Mouse (Mus musculus) liver, embryonic 11.5 days (tissue): ENCODE results near the gene Rtbdn. TPM values are rescaled to one million over a fixed set of nuclear protein-coding genes. Genes with fewer than 3 reads are reported as not detected.

Experiments used
- ATAC-seq: fragments of 200-750 bp; cut with Nextera tagmentation; replicated peaks from 2 replicates; pipeline ENCODE4 v1.8.0; 2017; ENCODE audit warnings: moderate number of reproducible peaks, mild to moderate bottlenecking, moderate TSS enrichment, moderate library complexity; ENCODE audit not compliant: low FRiP score
- DNase-seq: peaks from one replicate; pipeline ENCODE4 v3.0.0-alpha.2; 2017; ENCODE audit warnings: low spot score
- H3K27ac ChIP-seq: fragments of 300-500 bp; sonication (generic); 2 replicates; pipeline ENCODE4 v1.5.1; 2014; ENCODE audit warnings: mild to moderate bottlenecking, low read depth, low read length, control low read depth
- H3K27me3 ChIP-seq: fragments of 300-500 bp; sonication (generic); replicated peaks from 2 replicates; pipeline ENCODE4 v1.6.1; 2014; ENCODE audit warnings: low read length, mixed read lengths; ENCODE audit not compliant: control insufficient read depth, insufficient read depth
- H3K36me3 ChIP-seq: fragments of 300-500 bp; sonication (generic); 2 replicates; pipeline ENCODE4 v1.6.1; 2014; ENCODE audit warnings: mild to moderate bottlenecking, low read length, moderate library complexity, mixed read lengths; ENCODE audit not compliant: control insufficient read depth, insufficient read depth
- H3K4me1 ChIP-seq: fragments of 300-500 bp; sonication (generic); replicated peaks from 2 replicates; pipeline ENCODE4 v1.6.1; 2014; ENCODE audit warnings: low read length, mixed read lengths; ENCODE audit not compliant: control insufficient read depth, insufficient read depth
- H3K4me2 ChIP-seq: fragments of 300-500 bp; sonication (generic); 2 replicates; pipeline ENCODE4 v1.6.1; 2014; ENCODE audit warnings: mild to moderate bottlenecking, control low read depth, moderate library complexity
- H3K4me3 ChIP-seq: fragments of 300-500 bp; sonication (generic); 2 replicates; pipeline ENCODE4 v1.5.1; 2014; ENCODE audit warnings: low read depth, low read length, control low read depth
- H3K9ac ChIP-seq: fragments of 300-500 bp; sonication (generic); 2 replicates; pipeline ENCODE4 v1.6.1; 2014; ENCODE audit warnings: low read depth, low read length, control low read depth
- H3K9me3 ChIP-seq: fragments of 300-500 bp; sonication (generic); 2 replicates; pipeline ENCODE4 v1.6.1; 2016; ENCODE audit warnings: low read length, inconsistent platforms, mixed read lengths; ENCODE audit not compliant: control insufficient read depth
- WGBS: fragments of 180-500 bp; shearing (Covaris S2); extraction: QIAGEN DNeasy Blood & Tissue Kit; methylation state at CpG from one replicate; pipeline ENCODE4 v1.1.7; 2014; 5-methylcytosine and 5-hydroxymethylcytosine counted together
- polyA plus RNA-seq: library from polyadenylated mRNA; unstranded; fragments of >200 nt; fragmentation: Nextera tagmentation; extraction: Ambion mirVana; gene quantifications from 2 replicates; pipeline ENCODE4 v1.2.1, GENCODE M21; 2014

Rtbdn gene
- polyA plus RNA-seq, 1 experiment from 2014 or later: 0.22 TPM

GRCm38 (mm10) chr8:84944478-84945160 is 2.2 kb upstream of the Rtbdn start:
- peak; percentile 84 for ATAC-seq
- H3K4me3 ChIP-seq: peak overlapping the region; percentile 18; the same call in 1 of the 2 replicates
- DNase-seq: peak; percentile 72
- no peak overlapping the region for H3K9ac ChIP-seq
- H3K4me1 ChIP-seq: peaks cover 13% of the 10 kb centered on the region
- WGBS: 4% methylated on average over 26 of the region's 26 CpGs
- H3K4me2 ChIP-seq: peak overlapping the region; percentile 30
- H3K9me3 ChIP-seq: no peaks in the 10 kb centered on the region
- no peak overlapping the region for H3K27ac ChIP-seq
- H3K36me3 ChIP-seq: no peaks in the 10 kb centered on the region
- H3K27me3 ChIP-seq: peaks cover 58% of the 10 kb centered on the region

DNA sequence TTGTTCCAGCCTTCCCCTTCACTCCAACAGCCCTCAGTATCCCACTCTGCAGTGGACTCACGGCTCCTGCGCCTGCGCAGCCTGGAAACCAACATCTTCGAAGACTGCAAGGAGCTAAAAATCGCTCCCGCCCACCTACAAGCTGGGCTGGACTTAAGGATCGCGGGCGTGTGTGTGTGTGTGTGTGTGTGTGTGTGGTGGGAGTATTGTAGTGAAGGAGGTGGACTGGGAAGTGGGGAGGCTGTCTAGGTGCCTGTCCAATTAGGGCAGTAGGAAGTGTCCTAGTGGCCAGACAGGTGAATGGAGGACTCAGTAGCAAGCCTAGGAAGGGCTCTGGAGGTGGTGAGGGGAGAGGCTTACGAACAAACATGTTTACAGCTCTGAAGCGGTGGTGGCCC is 1.6 kb upstream of the Rtbdn start:
- H3K9me3 ChIP-seq: no peaks in the 10 kb centered on the region
- H3K9ac ChIP-seq: no peak overlapping the region
- peaks cover 64% of the 10 kb centered on the region for H3K27me3 ChIP-seq
- DNase-seq: no peak
- peaks cover 13% of the 10 kb centered on the region for H3K4me1 ChIP-seq
- peak; percentile 17; the same call in 1 of the 2 replicates for ATAC-seq
- 11% methylated on average over 11 of the region's 11 CpGs for WGBS
- H3K36me3 ChIP-seq: no peaks in the 10 kb centered on the region
- H3K4me2 ChIP-seq: peak overlapping the region; percentile 30; the same call in 1 of the 2 replicates
- peak overlapping the region; percentile 47; the same call in 1 of the 2 replicates for H3K4me3 ChIP-seq
- no peak overlapping the region for H3K27ac ChIP-seq

DNA sequence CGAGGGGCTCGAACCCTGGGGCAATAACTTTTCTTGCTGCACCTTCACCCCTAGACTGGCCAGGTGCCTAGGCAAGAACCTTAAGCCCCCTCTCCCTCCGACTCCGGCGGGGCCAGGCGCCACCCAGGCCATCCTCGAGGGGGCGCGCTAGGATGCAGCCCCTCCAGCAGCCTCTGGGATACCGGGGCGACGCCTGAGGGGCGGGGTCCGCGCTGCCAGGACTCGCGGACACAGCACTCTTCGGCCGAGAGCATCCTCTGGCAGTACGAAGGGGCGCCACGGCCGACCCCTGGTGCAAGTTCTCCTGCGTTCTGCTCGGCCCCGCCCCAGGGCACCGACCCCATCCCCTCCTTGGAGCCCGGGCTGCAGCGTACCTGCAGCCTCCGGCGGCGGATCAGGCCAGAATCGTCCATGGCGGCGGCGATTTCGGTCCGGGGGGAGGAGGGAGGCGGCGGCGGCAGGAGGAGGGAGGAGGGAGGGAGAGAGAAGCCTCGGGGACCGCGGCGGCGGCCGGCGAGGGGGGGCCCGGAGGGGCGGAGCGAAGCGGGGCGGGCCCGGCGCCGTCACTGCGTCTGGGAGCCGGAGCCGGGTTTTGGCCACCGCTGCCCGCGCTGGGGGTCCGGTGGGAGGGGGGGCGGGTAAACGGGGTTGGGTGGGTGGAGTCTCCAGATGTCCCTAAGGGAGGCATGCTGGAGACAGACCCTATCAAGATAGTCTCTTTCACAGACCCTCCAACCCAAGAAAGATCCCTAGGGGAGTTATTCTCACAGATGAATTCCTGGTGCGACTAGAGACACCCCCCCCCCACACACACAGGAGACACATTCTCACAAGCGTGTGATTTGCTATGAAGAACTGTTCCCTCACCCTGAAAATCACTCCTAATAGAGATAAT is 911 bp upstream of the Rtbdn start:
- no peaks in the 10 kb centered on the region for H3K9me3 ChIP-seq
- no peak for DNase-seq
- H3K36me3 ChIP-seq: no peaks in the 10 kb centered on the region
- WGBS: 2% methylated on average over 62 of the region's 67 CpGs
- H3K4me2 ChIP-seq: peak overlapping the region; percentile 70
- no peak overlapping the region for H3K27ac ChIP-seq
- peaks cover 70% of the 10 kb centered on the region for H3K27me3 ChIP-seq
- 0 out of 2 replicates have a peak, but pooled peaks have one; percentile 5 for ATAC-seq
- peaks cover 13% of the 10 kb centered on the region for H3K4me1 ChIP-seq
- H3K4me3 ChIP-seq: peak overlapping the region; percentile 47
- no peak overlapping the region for H3K9ac ChIP-seq

- ATAC-seq: no peak
- WGBS: 12% methylated on average over 9 of the region's 9 CpGs
- DNase-seq: peak; percentile 74
These were observed 402 bp downstream of the Rtbdn start for GRCm38 (mm10) chr8:84947241-84947545.

DNA sequence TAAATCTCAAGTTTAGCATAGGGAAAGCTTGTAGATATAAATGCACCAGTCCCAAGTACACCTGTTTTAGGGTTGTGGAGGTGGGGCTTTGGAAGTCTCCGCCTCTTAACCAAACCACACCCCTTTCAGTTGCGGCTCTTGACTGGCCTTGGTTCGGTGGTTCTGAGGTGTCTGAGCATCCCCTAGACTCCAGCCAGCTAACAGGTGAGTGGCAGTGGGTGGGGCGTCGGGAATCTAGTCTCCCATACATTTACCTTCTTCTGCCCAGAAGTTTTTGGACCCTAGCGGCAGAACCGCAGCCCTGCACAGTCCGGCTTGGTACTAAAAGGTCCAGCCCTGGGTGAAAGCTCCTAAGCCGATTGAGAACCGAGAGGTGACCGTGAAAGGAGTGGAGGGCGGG is 3.0 kb downstream of the Rtbdn start:
- 16% methylated on average over 12 of the region's 12 CpGs for whole genome bisulfite sequencing
- H3K4me2 ChIP-seq: no peak overlapping the region
- H3K9me3 ChIP-seq: no peaks in the 10 kb centered on the region
- ATAC-seq: no peak
- no peaks in the 10 kb centered on the region for H3K36me3 ChIP-seq
- peaks cover 71% of the 10 kb centered on the region for H3K27me3 ChIP-seq
- DNase-seq: no peak
- H3K4me3 ChIP-seq: no peak overlapping the region
- no peak overlapping the region for H3K9ac ChIP-seq
- H3K4me1 ChIP-seq: peaks cover 9% of the 10 kb centered on the region
- no peak overlapping the region for H3K27ac ChIP-seq

More at GRCm38 (mm10) chr8:84947241-84947545, 402 bp downstream of the Rtbdn start:
- Histone ChIP-seq H3K27me3 (peaks cover 78% of the 10 kb centered on the region), H3K4me1 (peaks cover 13% of the 10 kb centered on the region), H3K9me3 (no peaks in the 10 kb centered on the region), H3K27ac (no peak overlapping the region), H3K36me3 (no peaks in the 10 kb centered on the region), H3K4me2 (no peak overlapping the region), H3K4me3 (no peak overlapping the region), H3K9ac (no peak overlapping the region)

DNA sequence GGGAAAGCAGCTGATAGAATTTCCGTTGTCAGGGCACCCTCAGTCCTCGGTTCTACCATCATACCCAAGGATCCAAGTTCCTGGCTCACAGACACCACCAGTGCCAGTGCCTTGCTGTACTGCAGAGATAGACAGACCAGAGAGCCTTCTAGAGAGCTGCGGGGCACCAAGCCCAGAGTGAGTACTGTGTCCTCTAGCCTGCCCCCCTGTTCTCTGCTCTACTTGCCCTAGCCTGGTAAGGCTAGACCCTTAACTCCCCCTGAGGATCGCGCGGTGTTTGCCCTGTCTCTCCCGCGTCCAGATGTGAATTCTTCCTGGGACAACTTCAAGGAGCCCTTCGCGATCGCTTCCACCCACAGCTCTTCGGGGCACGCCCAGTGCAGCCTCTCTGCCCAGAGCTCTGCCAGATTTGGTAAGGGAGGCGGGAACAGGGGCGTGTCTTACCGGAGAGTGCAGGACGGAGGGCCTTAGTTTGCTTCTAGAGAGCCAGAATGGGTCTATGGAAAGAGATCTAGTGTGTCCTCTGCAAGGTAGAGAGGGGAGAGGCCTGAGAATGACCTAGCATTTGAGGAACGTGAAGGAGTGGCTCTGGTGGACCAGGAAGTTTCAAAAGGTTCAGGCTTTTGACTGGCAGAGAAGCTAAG is 5.9 kb downstream of the Rtbdn start:
- peak overlapping the region; percentile 42 for H3K4me2 ChIP-seq
- no peak; the same call in 1 of the 2 replicates for ATAC-seq
- no peaks in the 10 kb centered on the region; the same call in 1 of the 2 replicates for H3K36me3 ChIP-seq
- peaks cover 3% of the 10 kb centered on the region; the same call in 1 of the 2 replicates for H3K4me1 ChIP-seq
- H3K4me3 ChIP-seq: no peak overlapping the region
- 7% methylated on average over 18 of the region's 18 CpGs for WGBS
- H3K27ac ChIP-seq: no peak overlapping the region
- H3K9me3 ChIP-seq: no peaks in the 10 kb centered on the region
- peaks cover 44% of the 10 kb centered on the region for H3K27me3 ChIP-seq
- DNase-seq: no peak
- no peak overlapping the region for H3K9ac ChIP-seq

GRCm38 (mm10) chr8:84956768-84957167 is 10.0 kb downstream of the Rtbdn start:
- Histone ChIP-seq H3K4me1 (peaks cover 3% of the 10 kb centered on the region; the same call in 1 of the 2 replicates), H3K4me2 (no peak overlapping the region), H3K9ac (no peak overlapping the region), H3K27me3 (peaks cover 15% of the 10 kb centered on the region), H3K4me3 (no peak overlapping the region), H3K36me3 (peaks cover 11% of the 10 kb centered on the region), H3K27ac (no peak overlapping the region), H3K9me3 (no peaks in the 10 kb centered on the region)
- ATAC-seq (no peak), DNase-seq (no peak)
- 49% methylated on average over 2 of the region's 2 CpGs for WGBS

DNA sequence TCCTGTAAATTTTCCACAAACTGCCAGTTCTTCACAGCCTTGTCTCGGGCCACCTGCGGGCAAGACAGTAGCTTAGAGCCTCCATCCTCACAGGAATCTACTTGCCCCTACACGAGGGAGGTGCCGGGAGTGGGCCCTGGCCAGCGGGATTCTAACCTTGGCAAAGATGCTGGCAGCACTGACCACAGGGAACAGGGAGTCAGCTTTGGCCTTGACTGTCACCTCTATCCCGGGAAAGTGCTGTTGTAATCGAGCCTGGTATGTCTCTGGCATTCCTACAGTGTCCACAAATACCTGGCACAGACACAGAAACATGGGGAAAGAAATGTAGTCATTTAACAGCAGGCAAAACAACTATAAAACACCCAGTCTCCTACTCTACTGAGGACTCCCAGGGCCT is 13.0 kb downstream of the Rtbdn start:
- H3K9ac ChIP-seq: no peak overlapping the region
- DNase-seq (no peak), ATAC-seq (no peak)
- 86% methylated on average over 7 of the region's 7 CpGs for WGBS
- H3K27ac ChIP-seq: no peak overlapping the region
- no peak overlapping the region for H3K4me3 ChIP-seq
- H3K9me3 ChIP-seq: no peaks in the 10 kb centered on the region
- H3K4me1 ChIP-seq: peaks cover 5% of the 10 kb centered on the region
- peaks cover 18% of the 10 kb centered on the region for H3K36me3 ChIP-seq
- no peaks in the 10 kb centered on the region for H3K27me3 ChIP-seq
- no peak overlapping the region for H3K4me2 ChIP-seq
